Mouse (Mus musculus) natural killer cell, adult 2 months (primary cell): ENCODE results near the gene Cfi.

ENCODE experiments used
- DNase-seq, 2 experiments: peaks; one replicate each; pipeline ENCODE4 v3.0.0; 2022; ENCODE audit warnings: low spot score in 2 of 2

Gene Cfi

DNA sequence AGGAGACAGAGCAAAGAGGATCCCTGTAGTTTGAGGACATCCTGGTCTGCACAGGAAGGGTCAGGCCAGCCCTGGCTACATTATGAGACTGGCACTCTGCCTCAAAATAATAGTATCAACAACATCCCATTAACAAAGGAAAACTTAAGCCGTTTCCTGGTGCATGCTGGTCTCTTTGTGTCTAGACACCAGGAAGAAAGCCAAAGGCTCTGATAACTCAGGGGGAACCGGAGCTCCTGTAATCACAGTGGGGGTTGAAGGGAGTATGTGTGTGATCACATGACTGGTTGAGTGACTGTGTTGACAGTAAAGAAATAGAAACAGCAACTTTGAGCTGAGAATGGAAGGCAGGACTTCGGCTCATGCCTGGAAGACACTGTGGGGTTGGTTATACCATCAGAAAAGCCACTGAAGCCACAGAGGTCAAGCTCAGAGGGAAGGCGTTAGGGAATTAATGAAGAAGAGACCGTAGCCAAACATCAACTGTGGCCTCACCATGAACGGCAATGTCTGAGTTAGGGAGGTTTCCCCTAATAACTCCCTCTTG, at the start of gene Cfi:
Gene Cfi, plus strand, starts transcription at position 497 of the 547 bp plus-strand sequence.
- no peak for DNase-seq

DNA sequence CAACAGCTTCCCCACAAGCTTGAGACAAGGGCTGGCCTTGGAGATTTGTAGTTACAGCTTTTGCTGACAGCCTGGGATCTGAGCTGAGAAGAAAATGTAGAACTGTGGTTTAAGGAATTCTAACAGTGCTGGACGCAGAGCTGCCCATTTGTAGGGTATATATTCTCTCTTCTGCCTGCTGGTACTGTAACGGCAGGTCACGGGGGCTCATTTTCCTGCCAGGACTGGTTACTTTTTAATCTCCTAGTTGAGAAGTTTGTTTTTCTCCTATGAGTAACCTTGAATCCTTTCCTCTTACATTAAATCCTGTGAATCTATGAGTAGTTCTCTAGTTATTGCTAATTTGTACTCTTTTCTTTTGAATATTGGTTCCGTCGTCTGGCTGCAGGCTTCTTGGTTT, 41.9 kb upstream of the Cfi start:
- no peak for DNase-seq

GRCm38 (mm10) chr3:129797341-129797740, 38.3 kb upstream of the Cfi start:
- no peak for DNase-seq

DNA sequence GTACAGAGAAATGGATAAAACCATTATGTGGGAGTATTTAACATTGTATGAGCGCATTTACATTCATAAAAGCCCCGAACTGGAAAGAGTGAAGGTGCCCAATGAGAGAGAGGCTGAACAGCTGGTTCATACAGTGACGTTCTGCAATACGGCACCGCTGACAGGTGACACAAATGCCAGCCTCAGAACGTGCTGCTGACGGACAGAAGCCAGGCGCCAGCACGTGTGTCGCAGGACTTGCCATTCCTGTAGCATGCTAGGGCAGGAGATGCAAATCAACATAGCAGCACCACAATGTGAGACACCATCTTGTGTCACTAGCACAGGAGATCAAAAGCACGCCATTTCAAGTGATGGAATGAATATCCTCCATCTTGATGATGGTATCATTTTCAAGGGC, 37.1 kb upstream of the Cfi start:
- DNase-seq: no peak

DNA sequence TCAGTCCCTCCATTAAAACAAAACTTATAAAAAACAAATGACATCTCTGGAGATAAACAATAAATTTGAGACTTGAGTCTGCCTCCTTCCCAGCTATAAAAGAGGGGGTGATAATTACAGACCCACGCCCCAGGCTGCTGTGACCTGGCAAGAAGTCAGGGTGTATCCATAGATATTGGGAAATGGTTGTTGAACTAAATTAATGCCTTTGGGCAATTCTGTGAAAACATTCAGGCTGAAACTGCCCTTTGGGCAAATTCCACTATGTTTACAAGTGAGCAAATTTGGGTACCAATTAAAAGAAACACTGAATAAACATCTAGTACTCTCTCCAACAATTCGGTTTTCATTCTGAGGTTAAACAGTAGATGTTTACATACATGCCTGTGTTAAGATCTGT, 36.7 kb upstream of the Cfi start:
- no peak for DNase-seq

- DNase-seq: no peak
Observed at GRCm38 (mm10) chr3:129803765-129804164, 31.9 kb upstream of the Cfi start, which contains the start of gene Lrit3. Lrit3 (minus strand) TSS chr3:129804030.

DNA sequence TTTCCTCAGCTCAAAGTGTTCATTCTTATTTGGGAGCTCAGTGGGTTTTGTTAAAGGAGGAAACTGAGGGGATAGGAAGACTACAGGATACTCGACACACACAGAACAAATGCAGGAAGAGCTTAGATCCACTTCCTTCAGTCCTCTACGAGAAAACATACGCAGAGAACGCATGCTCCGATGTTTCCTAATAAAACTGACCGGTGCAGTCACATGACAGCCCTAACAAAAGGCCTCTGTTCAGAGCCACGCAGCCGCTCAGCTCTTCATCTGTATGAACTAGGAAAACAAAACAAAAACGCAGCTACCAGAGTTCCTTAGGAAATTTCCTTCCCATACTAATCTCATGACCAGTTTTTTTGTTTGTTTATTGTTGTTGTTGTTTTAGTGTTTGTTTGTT, 14.8 kb upstream of the Cfi start:
- DNase-seq: no peak

GRCm38 (mm10) chr3:129821736-129822135, 13.9 kb upstream of the Cfi start:
- no peak for DNase-seq

DNA sequence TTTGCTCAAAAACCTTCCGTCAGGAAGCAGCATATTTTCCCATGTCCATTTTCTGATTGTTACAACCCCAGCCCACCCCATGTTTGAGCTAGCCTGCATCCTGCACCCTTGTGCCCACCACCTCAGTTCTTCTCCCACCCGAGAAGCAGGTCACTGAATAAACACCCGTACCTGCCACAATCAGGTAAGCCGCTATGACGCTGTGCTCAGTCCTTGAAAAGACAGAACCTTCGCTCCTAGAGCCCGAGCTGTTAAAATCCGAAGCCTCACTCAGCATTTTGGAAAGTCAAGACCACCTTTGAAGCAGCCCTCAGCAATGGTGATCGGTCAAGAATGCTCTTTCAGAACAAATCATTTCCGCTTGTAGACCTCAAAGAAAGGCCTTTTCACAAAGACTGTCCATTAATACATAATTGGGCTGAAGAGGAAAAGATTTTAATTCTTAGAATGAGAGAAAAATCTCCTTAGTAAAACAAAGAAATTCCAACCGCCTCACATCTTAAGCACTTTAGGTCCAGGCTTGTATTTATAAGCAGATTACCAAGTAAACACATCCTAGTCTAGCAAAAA, 13.4 kb upstream of the Cfi start, which contains the start of gene Rrh:
Gene Rrh, minus strand, starts transcription at position 382 of the 570 bp plus-strand sequence.
- no peak for DNase-seq

DNA sequence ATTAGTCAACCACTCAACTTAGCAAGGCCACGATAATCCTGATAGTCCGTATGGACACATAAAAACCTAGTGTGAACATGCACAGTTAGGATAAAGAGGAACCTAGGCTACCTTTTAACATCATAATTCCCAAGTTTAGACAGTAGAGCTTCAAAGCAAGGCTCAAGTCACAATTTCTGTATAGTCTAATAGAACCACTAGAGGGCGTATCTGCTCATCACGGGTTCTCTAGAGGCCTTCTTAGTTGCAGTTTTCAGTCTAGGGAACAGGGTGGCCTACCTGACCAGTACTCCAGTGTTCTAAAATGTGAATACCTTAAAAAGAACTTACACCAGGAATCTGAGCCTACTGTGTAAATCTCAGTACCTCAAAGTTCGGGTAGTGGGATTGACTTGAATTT, 12.4 kb upstream of the Cfi start:
- DNase-seq: peak; percentile 14 to 22

- no peak for DNase-seq
Observed at GRCm38 (mm10) chr3:129824146-129824545, 11.5 kb upstream of the Cfi start.

DNA sequence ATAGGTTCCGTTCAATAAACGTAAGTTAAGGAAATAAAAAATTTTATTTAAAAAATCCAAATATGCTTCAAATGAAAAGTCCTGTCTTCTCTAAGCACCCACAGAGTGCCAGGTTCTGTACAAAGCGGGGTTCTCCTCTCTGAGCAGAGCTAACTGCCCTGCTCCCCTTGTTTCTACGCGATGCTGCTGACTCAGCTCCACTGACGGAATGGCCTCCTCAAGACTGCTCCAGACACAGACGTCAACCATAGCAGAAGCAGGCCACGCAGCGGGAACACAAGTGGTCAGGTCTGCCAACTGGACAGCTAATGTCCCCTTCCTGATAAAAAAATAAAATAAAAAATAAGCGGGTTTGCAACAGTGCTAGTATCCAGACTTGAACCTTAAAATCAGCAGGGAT, 10.8 kb upstream of the Cfi start:
- DNase-seq: no peak

DNA sequence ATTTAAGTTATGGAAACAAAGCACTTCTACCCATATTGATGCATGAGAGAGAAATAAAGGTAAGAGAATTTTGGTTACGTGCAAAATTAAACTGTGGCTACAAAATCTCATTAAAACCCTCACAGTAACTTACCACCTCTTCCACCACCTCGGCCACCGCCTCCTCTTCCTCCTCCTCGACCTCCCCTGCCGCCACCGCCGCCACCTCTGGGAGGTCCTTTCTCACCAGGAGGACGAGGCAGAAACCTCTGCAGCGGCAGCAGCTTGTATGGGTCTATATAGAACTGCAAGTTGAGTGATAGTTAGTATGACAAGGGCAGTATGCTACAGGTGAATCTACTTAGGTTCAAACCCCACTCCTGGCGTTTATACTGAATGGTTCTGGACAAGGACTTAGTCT, 9.0 kb upstream of the Cfi start:
- DNase-seq: no peak

- DNase-seq: no peak
Observed at GRCm38 (mm10) chr3:129827691-129828090, 8.0 kb upstream of the Cfi start.

DNA sequence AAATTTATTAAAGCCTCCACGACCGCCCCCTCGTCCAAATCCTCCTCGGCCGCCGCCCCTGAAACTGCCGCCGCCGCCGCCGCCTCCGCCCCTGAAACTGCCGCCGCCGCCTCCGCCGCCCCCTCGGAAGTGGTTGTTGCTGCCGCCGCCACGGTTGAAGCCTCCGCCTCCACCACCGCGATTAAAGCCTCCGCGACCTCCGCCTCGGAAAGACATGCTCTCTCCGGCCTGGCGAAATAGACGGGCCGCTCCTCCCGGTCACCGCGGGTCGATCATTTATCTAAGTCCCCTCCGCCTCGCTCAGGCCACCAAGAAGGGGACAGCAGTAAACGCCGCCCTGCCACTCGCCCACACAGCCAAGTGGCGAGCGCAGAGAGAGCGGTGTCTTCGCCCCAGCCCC, 5.1 kb upstream of the Cfi start:
- no peak for DNase-seq

DNA sequence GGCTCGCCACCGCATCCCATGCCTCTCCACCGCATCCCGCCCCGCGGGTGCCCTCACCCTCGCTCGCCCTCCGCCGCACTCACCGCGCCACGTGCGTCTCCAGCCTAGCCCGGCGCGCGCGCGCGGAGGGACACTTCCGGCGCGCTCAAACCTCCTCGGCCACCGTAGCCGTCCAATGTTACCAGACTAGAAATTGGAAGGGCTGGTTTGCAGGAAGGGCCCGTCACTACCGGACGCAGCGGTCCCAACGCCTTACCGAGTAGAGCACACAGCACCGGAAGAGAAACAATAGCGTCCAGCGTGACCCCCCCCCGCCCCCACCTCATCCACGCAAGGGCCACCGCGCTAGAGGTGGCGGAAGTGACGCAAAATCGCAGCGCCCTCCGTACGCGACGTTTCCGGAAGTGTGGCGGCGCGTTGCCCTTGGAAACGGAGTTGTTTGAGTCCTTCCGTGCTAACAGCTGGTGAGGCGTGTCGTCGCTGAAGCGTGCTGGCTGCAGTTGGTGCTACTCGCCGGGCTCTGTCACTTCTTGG, 4.6 kb upstream of the Cfi start, which contains the start of gene Gar1:
Gene Gar1, minus strand, starts transcription at position 362 of the 534 bp plus-strand sequence.
- DNase-seq: peak; percentile 94 to 95

- DNase-seq: no peak
Observed at GRCm38 (mm10) chr3:129836051-129836697, 490 bp downstream of the Cfi start.

- DNase-seq: no peak
Observed at GRCm38 (mm10) chr3:129836965-129837364, 1.3 kb downstream of the Cfi start.

GRCm38 (mm10) chr3:129838017-129838416, 2.3 kb downstream of the Cfi start:
- no peak for DNase-seq

- no peak for DNase-seq
Observed at GRCm38 (mm10) chr3:129845868-129846267, 10.2 kb downstream of the Cfi start.

GRCm38 (mm10) chr3:129846846-129847245, 11.2 kb downstream of the Cfi start:
- no peak for DNase-seq

- no peak for DNase-seq
Observed at GRCm38 (mm10) chr3:129862592-129862991, 26.9 kb downstream of the Cfi start.

DNA sequence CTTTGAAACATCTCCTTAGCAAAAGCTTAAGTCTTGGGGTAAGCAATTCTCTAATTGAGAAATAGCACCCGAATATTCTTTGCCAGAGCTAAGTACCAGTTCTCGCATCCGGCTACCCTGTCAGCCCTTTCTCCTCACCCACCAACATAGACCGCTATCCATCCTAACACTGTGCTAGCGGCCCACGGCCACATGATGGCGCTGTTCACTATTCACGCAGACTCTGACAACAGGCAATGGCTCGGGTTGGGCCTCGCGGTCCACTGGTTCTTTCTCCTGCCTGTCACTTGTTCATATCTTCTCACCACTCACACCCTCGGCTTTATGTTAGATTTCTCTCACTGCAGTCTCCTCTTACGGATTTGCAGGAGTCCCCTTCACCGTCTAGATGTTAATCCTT, 28.0 kb downstream of the Cfi start:
- peak; percentile 20 to 48 for DNase-seq
